Mouse (Mus musculus) telencephalon, adult 2 months (tissue): ENCODE measurements around the gene Ifi35.
"Not testable (repeated sequence)": the region's sequence is repeated elsewhere in the genome, so short reads cannot be mapped to it uniquely, and the experiment has no call there.

Experiments
- DNase-seq: peaks from one replicate; pipeline ENCODE4 v3.0.0-alpha.2; 2011; ENCODE audit warnings: low read depth, low spot score

Ifi35 gene

DNA sequence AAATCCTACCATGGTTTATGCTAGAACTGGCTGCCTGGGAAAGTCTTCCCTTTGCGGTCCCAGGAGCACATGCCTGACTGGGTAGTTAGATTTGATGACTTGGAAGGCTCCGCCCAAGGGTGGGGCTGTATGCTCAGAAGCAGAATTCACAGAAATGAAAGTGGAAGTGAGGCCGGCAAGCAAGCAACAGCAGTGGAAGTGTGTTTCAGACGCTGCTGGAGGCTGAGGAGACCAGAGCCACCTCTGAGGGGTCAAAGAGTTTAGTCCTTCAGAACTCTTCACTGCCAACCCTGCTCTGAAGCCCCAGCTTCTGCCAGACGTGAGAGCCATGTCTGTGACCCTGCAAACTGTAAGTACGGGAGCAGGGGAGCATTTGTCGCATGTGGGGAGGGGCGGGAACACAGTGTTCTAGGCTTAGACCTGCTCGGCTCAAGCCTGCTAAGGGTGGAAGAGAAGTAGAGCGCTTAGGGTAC is at the start of gene Ifi35:
TSS of gene Ifi35 (plus strand) at position 134 of the 473 bp plus-strand sequence.
- DNase-seq: no peak

DNA sequence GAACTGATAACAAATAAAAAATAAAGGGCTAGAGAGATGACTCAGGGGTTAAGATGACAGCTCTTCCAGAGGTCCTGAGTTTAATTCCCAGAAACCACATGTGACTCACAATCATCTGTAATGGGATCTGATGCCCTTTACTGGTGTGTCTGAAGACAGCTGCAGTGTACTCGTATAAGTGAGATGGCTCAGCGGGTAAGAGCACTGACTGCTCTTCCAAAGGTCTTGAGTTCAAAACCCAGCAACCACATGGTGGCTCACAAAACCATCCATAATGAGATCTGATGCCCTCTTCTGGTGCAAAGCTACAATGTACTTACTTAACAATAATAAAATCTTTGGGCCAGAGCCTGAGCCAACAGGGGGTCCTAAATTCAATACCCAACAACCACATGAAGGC is 32.9 kb upstream of the Ifi35 start:
- no peak for DNase-seq

DNA sequence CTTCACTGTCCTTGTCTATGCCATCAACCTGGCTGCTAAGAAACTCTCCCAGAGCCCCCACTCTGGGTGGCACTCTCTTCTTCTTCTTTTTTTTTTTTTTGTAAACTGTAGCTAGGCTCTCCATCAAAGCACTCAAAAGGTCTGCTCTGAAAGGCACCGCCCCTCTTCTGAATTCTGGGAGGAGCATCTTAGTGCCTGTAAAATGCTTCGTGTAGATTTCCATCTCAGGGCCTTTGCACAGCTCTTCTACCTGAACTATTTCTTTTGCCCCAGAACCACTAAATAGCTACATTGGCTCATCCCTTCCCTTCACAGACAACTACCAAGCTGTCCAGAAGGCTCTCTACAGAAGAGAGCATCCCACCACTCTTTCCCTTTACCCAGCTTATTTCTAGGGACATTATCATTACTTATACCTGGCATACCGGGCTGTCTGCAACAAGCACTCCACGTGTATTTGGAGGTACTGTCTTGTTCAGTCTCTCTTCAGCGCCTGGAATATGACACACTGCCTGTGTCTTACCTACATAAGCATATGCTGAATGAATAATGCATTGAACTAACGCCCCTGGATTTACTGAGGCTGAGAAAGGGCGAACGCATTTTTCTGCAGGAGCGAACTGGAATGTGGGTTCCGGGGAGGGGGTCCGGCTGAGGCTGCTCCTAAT is 31.6 kb upstream of the Ifi35 start:
- DNase-seq: no peak

DNA sequence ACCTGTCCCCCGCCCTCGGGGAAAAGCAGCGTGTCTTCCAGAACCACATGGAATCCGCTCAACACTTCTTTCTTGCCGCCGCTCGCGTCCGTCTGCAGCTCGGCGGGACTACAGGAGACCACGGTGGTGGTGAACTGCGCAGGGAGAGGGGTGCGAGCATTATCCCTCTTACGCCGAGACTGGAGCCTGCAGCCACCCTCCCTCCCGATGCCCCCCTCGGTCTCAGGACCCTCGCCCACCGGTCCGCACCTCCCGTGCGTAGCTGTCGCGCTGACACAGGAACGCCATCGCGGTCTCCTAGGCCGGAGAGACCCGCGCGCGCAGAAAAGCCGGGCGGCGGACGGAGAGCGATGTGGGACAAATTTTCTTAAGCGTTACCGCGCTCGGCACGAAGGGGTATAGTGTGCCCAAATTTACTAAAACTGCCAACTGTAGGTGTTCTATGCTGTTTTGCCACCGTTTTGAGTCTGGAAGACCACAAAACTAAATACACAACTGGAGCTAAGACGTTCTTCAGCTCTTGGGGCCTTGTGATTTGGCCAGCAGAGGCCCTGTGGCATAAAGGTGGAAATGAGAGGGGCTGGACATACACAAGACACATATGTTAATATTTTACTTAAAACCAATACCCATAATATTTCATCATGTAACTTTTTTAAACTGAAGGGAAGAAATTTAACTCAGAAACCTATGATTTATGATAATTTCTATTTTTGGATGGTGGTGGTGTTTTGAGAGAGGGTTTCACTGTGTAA is 30.9 kb upstream of the Ifi35 start, which contains the start of gene Aarsd1:
TSS of gene Aarsd1 (minus strand) at position 515 of the 755 bp plus-strand sequence.
- peak; percentile 89 for DNase-seq

DNA sequence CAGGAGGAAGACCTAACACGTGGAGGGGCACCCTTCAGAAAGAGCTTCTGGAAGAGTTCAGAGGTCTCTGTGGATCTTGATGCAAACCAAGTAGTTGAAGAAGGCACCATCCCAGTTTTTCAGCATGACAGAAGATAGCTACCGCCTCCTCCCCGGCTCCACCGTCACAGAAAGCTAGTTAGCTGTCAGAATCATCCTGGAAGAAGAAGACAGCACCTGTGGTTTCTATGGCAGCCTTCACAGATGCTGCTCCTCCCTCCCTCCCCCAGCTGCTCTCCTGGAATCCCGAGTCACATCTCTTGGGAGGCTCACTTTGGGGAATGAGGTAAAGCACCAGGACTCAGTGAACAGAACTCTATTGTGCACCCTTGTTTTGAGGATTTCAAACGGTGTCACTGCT is 29.2 kb upstream of the Ifi35 start:
- peak; percentile 72 for DNase-seq

DNA sequence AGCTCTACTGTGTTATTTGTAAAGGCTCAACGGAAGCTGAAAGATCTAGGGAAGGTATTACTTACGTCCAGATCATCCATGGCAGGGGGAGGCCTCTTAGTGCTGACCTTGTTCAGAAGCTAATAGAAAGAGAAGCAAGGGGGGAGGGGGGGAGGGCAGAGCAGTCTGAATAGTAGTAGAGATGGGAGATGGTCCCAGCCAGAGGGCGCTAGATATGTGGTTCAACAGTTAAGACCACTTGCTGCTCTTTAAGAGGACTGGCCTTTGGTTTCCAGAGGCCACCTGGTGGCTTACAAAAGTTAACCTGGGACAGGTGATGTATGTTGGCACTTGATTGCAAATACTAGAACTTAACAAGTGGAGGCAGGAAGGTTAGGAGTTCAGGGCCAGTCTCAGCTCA is 28.6 kb upstream of the Ifi35 start:
- no peak for DNase-seq

DNA sequence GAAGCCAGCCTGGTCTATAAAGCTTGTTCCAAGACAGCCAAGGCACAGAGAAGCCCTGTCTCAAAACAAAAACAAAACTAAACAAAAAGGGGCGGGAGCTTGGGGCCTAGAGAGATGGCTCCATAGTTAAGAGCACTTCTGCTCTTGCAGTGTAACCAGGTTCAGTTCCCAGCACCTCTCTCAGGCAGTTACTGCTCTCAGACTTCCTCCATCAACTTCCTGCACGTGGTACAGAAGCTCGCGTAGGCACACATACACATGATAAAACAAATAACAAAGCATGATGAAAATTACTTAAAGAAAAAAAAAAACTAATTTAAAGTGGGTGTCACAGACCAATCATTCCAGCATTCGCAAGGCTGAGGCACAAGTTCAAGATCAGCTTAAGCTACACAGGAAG is 28.1 kb upstream of the Ifi35 start:
- no peak for DNase-seq

DNA sequence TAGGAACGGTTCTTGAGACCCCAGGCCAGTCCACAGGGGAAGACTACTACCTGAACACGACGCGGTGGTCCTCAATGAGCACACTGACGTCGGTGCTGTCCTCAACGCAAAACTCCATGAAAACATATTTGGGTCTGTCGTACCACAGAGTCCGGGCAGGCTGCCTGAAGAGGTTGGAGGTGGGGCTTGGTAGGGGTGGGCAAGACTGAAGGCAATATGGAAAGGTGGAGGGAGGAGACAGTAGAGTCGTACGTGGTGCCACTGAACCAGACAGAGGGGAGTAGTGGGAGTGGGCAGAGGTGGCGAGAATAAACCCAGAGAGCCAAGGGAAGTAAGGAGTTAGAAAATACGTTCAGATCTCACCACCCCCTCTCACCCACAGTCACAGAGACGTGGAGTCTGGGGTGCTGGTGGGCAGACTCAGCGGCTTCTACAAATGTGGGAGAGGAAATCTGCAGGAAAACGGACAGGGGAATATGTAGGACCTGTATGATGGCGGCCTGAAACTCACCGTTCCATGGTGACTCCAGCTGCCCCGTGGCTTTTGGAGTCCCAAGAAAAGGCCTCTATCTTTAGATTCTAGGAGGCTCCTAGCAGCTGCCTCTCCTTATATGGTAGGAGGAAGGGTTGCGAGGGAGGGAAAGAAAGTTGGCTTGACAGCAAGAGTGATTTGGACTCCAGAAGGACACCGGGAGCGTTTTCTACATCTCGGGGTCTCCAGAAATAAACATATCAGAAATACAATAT is 23.9 kb upstream of the Ifi35 start, which contains the start of gene Gm27029:
TSS of gene Gm27029 (minus strand) at position 692 of the 747 bp plus-strand sequence.
- DNase-seq: no peak

DNA sequence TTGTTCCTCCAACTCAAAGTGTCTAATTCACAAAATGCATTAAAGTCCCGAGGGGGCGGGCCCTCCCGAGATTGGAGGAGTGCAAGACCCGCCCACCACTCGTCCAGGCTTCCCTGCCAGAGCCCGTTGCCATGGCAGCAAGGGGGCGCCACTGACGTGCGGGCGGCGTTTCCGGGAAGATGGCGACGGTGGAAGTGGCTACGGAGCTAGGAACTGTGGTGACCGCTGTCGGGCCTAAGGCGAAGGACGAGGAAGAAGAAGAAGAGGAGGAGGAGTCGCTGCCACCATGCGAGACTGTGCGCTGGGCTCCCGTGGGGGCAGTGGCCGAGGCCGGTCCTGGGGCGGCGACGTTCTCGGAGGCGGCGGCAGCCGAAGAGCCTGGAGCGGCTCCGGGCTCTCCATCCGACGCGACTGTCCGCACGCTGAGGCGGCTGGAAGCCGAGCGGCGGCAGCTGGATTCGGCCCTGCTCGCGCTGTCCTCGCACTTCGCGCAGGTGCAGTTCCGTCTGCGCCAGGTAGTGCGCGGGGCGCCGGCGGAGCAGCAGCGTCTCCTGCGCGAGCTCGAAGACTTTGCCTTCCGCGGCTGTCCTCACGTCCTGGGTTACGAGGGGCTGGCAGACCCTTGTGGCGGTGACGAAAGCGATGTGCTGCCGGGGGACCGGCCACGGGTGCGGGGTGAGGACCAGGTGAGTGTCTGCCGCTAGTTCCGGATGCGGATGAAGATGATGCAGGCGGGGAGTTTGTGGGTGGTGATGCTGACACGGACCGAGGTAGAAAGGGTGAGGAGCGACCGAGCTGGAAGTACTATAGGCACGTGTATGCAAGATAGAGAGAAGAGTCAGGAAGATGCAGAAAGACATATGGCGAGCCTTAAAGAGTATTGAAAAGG is 23.0 kb upstream of the Ifi35 start, which contains the start of the genes Rundc1 and Ptges3l:
TSS of gene Rundc1 (plus strand) at position 161 of the 889 bp plus-strand sequence.
TSS of gene Ptges3l (minus strand) at position 409 of the 889 bp plus-strand sequence.
- DNase-seq: peak; percentile 92

DNA sequence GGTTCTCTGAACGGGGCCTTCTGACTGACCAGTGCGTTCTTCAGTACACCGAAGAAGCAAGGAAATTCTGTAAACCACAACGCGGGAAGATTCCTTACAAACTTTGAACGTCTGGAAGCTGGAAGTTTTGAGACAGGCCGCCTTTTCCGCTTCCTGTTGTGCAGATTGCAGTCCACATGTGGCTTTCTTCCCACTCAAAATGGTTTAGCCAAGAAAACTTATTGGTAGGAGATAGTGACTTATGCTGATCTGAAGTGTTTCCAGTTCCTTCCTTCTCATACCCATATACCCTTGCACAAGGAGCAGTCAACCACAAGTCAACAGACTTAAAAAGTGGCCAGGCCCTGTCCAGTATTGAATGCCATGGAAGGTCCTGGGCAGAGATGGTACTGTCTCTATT is 22.0 kb upstream of the Ifi35 start:
- no peak for DNase-seq

DNA sequence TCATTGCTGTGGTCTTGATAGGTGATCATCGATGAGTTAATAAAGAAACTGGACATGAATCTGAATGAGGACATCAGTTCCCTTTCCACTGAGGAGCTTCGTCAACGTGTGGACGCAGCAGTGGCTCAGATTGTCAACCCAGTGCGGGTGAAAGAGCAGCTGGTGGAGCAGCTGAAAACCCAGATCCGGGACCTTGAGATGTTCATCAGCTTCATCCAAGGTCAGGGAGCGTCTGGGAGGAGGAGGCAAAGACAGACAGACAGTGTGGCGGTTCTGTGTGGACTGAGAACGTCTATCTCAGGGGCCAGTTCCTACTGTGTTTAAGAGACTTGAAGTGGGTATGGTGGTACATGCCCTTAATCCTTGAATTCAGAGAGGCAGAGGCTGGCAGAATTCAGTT is 16.9 kb upstream of the Ifi35 start:
- no peak for DNase-seq

DNA sequence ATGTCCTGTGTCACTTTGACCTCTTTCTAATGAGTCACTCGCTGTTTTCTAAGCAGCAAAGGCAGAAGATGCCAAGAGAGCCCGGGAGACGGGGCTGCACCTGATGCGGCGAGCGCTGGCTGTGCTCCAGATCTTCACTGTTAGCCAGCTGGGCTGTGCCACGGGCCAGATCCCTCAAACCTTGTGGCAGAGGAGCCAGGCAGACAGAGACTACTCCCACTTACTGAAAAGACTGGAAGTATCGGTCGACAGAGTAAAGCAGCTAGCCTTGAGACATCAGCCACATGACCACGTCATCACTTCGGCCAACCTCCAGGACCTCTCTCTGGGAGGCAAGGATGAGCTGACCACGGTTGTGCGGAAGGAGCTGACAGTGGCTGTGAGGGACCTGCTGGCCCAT is 14.8 kb upstream of the Ifi35 start:
- no peak for DNase-seq

DNA sequence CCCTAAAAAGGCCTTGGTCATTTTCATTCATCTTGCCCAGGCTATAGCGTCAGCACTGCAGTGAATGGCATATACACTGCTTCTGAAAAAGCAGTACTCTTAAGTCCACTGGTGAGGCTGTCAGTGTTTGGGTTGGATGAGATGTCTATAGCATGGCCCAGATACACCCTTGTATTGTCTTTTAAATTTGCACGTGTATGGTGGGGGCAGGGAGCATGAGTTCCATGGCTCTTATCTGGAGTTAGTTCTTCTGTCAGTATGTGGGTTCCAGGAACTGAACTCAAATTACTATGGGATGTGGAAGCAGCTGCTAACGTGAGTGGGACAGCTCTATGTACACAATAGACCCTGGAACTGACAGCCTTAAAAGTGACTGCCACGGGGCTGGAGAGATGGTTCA is 12.4 kb upstream of the Ifi35 start:
- no peak for DNase-seq

DNA sequence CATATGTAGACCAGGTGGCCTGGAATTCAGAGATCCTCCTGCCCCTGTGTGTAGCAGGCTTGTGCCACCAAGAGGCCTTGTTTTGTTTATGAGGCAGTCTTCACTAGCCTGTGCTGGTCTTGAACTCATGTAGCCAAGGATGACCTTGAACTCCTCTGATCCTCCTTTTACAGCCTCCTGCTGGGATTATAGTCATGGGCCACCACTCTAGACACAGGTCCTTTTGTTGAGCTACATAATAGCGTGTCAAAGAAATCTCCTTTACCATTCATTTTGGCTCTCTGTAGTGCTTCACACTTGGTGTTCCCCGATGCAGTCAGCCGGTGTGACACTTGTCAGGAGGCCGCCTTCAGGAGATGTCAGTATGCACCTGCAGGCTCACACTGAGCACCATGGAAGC is 11.3 kb upstream of the Ifi35 start:
- DNase-seq: no peak

DNA sequence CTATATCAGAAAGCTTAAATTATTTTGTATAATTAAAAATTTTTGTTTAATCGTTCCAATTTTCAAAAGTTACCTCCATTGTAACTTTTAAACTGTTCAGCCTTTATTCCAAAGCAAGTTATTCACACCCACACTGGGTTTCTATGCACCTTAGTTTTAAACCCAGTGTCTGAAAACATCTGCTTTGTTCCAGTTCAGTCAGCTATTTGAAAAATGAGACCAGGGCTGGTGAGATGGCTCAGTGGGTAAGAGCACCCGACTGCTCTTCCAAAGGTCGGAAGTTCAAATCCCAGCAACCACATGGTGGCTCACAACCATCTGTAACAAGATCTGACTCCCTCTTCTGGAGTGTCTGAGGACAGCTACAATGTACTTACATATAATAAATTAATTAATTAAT is 10.2 kb upstream of the Ifi35 start:
- DNase-seq: not testable (repeated sequence)

DNA sequence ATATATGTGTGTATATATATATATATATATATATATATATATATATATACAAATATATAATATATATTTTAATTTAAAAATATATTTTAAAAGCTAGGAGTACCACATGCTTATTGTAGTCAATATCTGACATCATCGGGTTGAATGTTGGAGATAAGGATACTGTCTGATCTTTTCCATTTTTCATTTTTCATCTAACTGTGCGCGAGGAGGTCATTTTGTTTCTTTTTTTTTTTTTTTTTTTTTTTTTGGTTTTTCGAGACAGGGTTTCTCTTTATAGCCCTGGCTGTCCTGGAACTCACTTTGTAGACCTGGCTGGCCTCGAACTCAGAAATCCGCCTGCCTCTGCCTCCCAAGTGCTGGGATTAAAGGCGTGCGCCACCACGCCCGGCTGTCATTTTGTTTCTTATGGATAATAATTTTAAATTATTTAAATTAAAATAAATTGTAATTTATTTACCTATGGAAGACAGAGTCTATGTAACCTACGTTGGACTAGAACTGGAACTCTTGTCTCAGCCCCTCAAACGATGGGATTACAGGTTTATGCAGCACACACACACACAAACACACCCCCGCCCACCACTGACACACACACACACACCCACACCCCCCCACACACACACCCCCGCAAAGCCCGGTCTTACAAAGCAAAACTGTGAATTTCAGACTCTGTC is 6.6 kb upstream of the Ifi35 start:
- DNase-seq: not testable (repeated sequence)

DNA sequence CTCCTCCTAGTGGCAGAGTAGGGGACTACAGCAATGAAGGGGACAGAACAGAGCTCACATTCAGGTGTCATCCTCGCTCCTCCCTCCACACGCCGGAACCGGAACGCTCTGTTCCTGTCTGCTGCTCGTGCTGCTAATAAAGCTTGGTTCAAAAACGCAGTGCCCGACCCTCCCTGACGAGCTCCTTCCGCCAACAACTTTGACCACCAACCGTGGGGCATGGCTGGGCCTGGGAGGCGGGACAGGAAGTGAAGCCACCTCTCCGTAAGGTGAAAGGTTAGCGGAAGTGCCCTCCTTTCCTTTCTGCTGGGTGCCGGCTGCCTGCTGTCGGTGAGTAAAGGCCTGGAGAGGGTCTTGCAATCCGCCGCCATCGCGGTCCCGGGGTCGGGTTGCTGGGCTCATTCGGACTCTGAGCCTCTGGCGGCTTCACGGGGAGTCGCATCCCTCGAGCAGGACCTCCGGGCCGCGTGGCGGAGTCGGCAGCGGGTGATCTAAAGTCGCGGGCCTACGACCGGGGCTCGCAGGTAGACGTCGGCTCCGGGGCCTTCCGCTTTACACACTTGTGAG is 6.0 kb upstream of the Ifi35 start, which contains the start of gene Rpl27:
TSS of gene Rpl27 (plus strand) at position 172 of the 567 bp plus-strand sequence.
- DNase-seq: peak; percentile 100

DNA sequence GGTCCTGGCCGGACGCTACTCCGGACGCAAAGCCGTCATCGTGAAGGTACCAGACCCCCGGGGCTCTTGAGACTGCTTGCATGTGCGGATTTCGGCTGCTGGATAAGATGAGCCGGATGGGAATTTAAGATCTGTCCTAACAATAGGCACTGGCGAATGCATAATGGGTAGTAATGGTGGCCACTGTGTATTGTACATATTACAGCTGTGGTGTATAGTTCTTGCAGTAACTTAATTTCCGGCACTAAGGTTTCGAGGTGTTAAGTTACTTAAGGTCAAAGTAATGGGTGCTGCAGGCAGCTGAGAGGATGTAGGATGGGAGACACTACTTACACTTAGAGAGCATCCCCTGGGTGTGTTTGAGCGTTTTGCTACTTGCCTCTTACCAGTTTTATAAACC is 5.4 kb upstream of the Ifi35 start:
- DNase-seq: no peak

DNA sequence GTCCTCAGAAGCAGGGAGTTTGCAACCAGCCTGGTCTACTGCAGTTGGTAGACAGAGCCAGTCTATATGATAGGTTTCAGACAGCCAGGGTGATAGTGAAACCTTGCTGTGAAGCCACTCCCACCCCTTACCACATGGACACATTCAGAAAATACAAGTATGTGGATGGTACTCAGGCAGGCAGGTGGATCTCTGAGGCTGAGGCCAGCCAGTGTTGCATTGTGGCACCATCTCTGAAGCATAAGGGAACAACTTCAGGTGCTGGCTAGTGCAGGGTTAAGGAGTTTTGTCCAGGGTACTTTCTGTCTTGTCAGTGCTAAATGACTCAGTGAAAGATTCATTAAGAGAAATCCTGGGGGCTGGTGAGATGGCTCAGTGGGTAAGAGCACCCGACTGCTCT is 1.9 kb upstream of the Ifi35 start:
- DNase-seq: no peak

DNA sequence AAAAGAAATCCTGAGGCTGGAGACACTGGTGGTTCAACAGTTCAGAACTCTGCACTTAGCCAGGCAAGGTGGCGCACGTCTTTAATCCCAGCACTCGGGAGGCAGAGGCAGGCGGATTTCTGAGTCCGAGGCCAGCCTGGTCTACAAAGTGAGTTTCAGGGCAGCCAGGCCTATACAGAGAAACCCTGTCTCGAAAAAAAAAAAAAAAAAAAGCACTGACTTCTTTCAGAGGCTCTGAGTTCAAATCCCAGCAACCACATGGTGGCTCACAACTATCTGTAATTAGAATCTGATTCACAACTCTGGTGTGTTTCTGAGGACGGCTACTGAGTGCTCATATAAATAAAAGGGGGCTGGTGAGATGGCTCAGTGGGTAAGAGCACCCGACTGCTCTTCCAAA is 1.3 kb upstream of the Ifi35 start:
- not testable (repeated sequence) for DNase-seq
